Mouse (Mus musculus) left cerebral cortex, postnatal 14 days (tissue): Measurements from ENCODE around the gene Irf4. TPM values are rescaled to one million over a fixed set of nuclear protein-coding genes. Genes with fewer than 3 reads are reported as not detected.

ENCODE experiments used
- DNase-seq, 2 experiments: peaks; one replicate each; pipeline ENCODE4 v3.0.0; 2021 to 2022; ENCODE audit warnings: low spot score in 2 of 2, mixed read lengths in 1 of 2
- intact Hi-C: fragments of 180-260 bp; cut with DNase I; formaldehyde crosslinking; loops from one replicate; pipeline ENCODE4 v1.15.1; 2025
- long read RNA-seq, 2 experiments: library from polyadenylated mRNA; stranded (forward); transcript quantifications; one replicate each; pipeline ENCODE4 v2.0.0; 2021
- total RNA-seq, 2 experiments: library from RNA; stranded (reverse); gene quantifications; 2 replicates each; pipeline ENCODE4 v1.2.3; 2021

Gene Irf4
- total RNA-seq: under 1 TPM; 0.13 to 0.93 TPM
- long read RNA-seq, experiment 1: 0 reads
- long read RNA-seq, experiment 2: 0 reads

GRCm38 (mm10) chr13:30749021-30749556 is at the start of gene Irf4:
Irf4 (plus strand) TSS chr13:30749226.
- intact Hi-C loops: no loop called here
- peak in 1 of 2 experiments; percentile 29 for DNase-seq

- intact Hi-C loops: no loop called here
- no peak for DNase-seq
Observed at GRCm38 (mm10) chr13:30702695-30703094, 46.3 kb upstream of the Irf4 start.

- intact Hi-C loops: no loop called here
- no peak for DNase-seq
Observed at GRCm38 (mm10) chr13:30704246-30705095, 44.6 kb upstream of the Irf4 start.

- intact Hi-C loops: no loop called here
- DNase-seq: no peak
Observed at GRCm38 (mm10) chr13:30711066-30711465, 38.0 kb upstream of the Irf4 start.

- intact Hi-C loops: no loop called here
- no peak for DNase-seq
Observed at GRCm38 (mm10) chr13:30711711-30712110, 37.3 kb upstream of the Irf4 start.

GRCm38 (mm10) chr13:30712280-30712679 is 36.7 kb upstream of the Irf4 start:
- intact Hi-C loops: no loop called here
- DNase-seq: no peak

- DNase-seq: no peak
- intact Hi-C loops: no loop called here
Observed at GRCm38 (mm10) chr13:30713621-30714020, 35.4 kb upstream of the Irf4 start.

- intact Hi-C loops: no loop called here
- no peak for DNase-seq
Observed at GRCm38 (mm10) chr13:30714552-30714951, 34.5 kb upstream of the Irf4 start.

- intact Hi-C loops: no loop called here
Observed at GRCm38 (mm10) chr13:30715060-30715459, 34.0 kb upstream of the Irf4 start.

GRCm38 (mm10) chr13:30715573-30715972 is 33.5 kb upstream of the Irf4 start:
- intact Hi-C loops: no loop called here
- DNase-seq: no peak

More at GRCm38 (mm10) chr13:30715060-30715459, 34.0 kb upstream of the Irf4 start:
- no peak for DNase-seq

- intact Hi-C loops: no loop called here
Observed at GRCm38 (mm10) chr13:30716611-30717010, 32.4 kb upstream of the Irf4 start.

GRCm38 (mm10) chr13:30722601-30723000 is 26.4 kb upstream of the Irf4 start:
- intact Hi-C loops: no loop called here

More at GRCm38 (mm10) chr13:30716611-30717010, 32.4 kb upstream of the Irf4 start:
- no peak for DNase-seq

GRCm38 (mm10) chr13:30723258-30723657 is 25.8 kb upstream of the Irf4 start:
- no peak for DNase-seq
- intact Hi-C loops: no loop called here

More at GRCm38 (mm10) chr13:30722601-30723000, 26.4 kb upstream of the Irf4 start:
- no peak for DNase-seq

- intact Hi-C loops: no loop called here
- DNase-seq: no peak
Observed at GRCm38 (mm10) chr13:30723858-30724257, 25.2 kb upstream of the Irf4 start.

GRCm38 (mm10) chr13:30724691-30725271 is 24.2 kb upstream of the Irf4 start:
- DNase-seq: no peak
- intact Hi-C loops: no loop called here

- DNase-seq: no peak
- intact Hi-C loops: no loop called here
Observed at GRCm38 (mm10) chr13:30726879-30727278, 22.1 kb upstream of the Irf4 start.

- intact Hi-C loops: no loop called here
- no peak for DNase-seq
Observed at GRCm38 (mm10) chr13:30728155-30728554, 20.9 kb upstream of the Irf4 start.

- intact Hi-C loops: no loop called here
- no peak for DNase-seq
Observed at GRCm38 (mm10) chr13:30729245-30729644, 19.8 kb upstream of the Irf4 start.

GRCm38 (mm10) chr13:30730104-30730793 is 18.8 kb upstream of the Irf4 start:
- intact Hi-C loops: no loop called here

More at GRCm38 (mm10) chr13:30730104-30730793, 18.8 kb upstream of the Irf4 start:
- no peak for DNase-seq
